Mouse (Mus musculus) cerebellum, adult 11 months (tissue): Measurements from ENCODE around the gene Mpnd.

ENCODE experiments used
- DNase-seq: peaks from one replicate; pipeline ENCODE4 v3.0.0; 2022

Gene Mpnd

GRCm38 (mm10) chr17:56020400-56021084, 15.0 kb downstream of the Mpnd start:
- no peak for DNase-seq

- peak; percentile 22 for DNase-seq
Measured at GRCm38 (mm10) chr17:56021161-56021910, 15.8 kb downstream of the Mpnd start.

- peak; percentile 71 for DNase-seq
Measured at GRCm38 (mm10) chr17:56022131-56022988, 16.8 kb downstream of the Mpnd start.

GRCm38 (mm10) chr17:56022989-56023290, 17.4 kb downstream of the Mpnd start:
- DNase-seq: no peak

- peak; percentile 16 for DNase-seq
Measured at GRCm38 (mm10) chr17:56023386-56023785, 17.9 kb downstream of the Mpnd start.

GRCm38 (mm10) chr17:56024476-56024875, 19.0 kb downstream of the Mpnd start:
- peak; percentile 10 for DNase-seq

- peak; percentile 13 for DNase-seq
Measured at GRCm38 (mm10) chr17:56024931-56025330, 19.4 kb downstream of the Mpnd start.

- DNase-seq: no peak
Measured at GRCm38 (mm10) chr17:56026303-56026702, 20.8 kb downstream of the Mpnd start.

- peak; percentile 17 for DNase-seq
Measured at GRCm38 (mm10) chr17:56026881-56027280, 21.4 kb downstream of the Mpnd start.

GRCm38 (mm10) chr17:56027801-56028441, 22.4 kb downstream of the Mpnd start:
- peak; percentile 55 for DNase-seq

- peak; percentile 27 for DNase-seq
Measured at GRCm38 (mm10) chr17:56030238-56030870, 24.8 kb downstream of the Mpnd start.

- no peak for DNase-seq
Measured at GRCm38 (mm10) chr17:56030919-56031318, 25.4 kb downstream of the Mpnd start.

GRCm38 (mm10) chr17:56031431-56031830, 25.9 kb downstream of the Mpnd start:
- peak; percentile 16 for DNase-seq

GRCm38 (mm10) chr17:56032127-56032733, 26.7 kb downstream of the Mpnd start:
- peak; percentile 10 for DNase-seq

GRCm38 (mm10) chr17:56032831-56033230, 27.3 kb downstream of the Mpnd start:
- no peak for DNase-seq

- DNase-seq: peak; percentile 12
Measured at GRCm38 (mm10) chr17:56034040-56034725, 28.7 kb downstream of the Mpnd start.

- DNase-seq: peak; percentile 9
Measured at GRCm38 (mm10) chr17:56034726-56035100, 29.2 kb downstream of the Mpnd start.

- peak; percentile 10 for DNase-seq
Measured at GRCm38 (mm10) chr17:56035216-56035615, 29.7 kb downstream of the Mpnd start.

- peak; percentile 99 for DNase-seq
Measured at GRCm38 (mm10) chr17:56036176-56036900, 30.8 kb downstream of the Mpnd start, which contains the start of gene Sh3gl1. TSS of gene Sh3gl1 (minus strand) at chr17:56036635.

GRCm38 (mm10) chr17:56036901-56037287, 31.4 kb downstream of the Mpnd start:
- DNase-seq: no peak
